Mouse (Mus musculus) fibroblast of lung, adult 2 months (primary cell): Measurements from ENCODE around the gene Actr6.

Experiments
- DNase-seq: peaks from one replicate; pipeline ENCODE4 v3.0.0-alpha.2; 2011; ENCODE audit warnings: low read depth

The Actr6 gene

GRCm38 (mm10) chr10:89732001-89732794 is at the start of gene Actr6:
TSS of gene Actr6 (minus strand) at chr10:89732295.
- peak; percentile 90 for DNase-seq

GRCm38 (mm10) chr10:89776029-89776428 is 43.9 kb upstream of the Actr6 start:
- DNase-seq, result no peak

- no peak for DNase-seq
These were observed 39.8 kb upstream of the Actr6 start for GRCm38 (mm10) chr10:89771894-89772293.

DNA sequence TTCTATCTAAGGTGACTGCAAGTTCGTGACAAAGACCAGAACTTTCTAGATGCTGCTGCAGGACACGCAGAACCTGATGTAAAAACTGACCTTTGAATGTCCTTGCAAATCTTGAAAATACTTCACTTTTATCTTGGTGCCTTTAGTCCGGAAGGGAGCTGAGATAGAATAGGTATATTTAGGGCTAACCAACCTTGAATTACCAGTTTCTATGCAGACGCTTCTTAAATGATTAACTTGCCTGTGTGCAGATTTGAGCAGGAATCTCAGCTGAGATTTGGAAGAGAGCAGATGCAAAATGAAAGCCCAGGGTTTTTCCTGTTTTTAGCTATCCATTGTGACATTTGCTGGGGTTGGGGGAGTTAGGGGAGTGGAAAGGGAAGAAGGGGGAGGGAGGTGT is 37.0 kb upstream of the Actr6 start:
- no peak for DNase-seq

DNA sequence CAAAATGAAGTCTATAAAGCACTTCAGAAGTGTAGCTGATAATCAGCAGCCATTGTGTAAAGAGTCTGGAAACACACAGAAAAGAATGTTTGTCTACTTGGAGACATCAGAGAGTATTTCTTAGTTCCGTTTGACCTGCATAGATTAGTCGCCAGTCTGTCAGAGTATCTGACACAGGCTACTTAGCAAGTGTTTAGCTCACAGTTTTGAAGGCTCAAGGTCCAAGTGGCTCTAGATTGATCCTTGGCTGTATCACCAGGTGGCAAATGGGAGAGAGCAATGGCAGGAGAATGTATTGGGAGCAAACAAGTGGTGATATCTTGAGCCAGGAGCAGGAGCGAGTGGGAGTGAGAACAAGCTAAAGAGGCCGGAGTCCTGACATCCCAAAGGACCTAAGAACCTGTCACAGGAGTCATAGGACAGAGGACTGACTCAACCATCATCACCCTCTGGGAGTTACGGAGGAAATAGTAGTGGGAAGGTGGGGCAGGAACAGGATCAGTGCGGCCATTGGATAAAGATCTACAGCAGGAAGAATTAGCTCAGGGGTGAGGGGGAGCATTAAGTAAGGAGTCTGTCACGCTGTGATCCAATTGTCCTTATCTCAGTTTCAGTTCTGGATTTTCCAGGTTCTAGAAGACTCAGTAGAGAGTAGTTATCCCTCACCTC is 36.4 kb upstream of the Actr6 start:
- DNase-seq, result no peak

DNA sequence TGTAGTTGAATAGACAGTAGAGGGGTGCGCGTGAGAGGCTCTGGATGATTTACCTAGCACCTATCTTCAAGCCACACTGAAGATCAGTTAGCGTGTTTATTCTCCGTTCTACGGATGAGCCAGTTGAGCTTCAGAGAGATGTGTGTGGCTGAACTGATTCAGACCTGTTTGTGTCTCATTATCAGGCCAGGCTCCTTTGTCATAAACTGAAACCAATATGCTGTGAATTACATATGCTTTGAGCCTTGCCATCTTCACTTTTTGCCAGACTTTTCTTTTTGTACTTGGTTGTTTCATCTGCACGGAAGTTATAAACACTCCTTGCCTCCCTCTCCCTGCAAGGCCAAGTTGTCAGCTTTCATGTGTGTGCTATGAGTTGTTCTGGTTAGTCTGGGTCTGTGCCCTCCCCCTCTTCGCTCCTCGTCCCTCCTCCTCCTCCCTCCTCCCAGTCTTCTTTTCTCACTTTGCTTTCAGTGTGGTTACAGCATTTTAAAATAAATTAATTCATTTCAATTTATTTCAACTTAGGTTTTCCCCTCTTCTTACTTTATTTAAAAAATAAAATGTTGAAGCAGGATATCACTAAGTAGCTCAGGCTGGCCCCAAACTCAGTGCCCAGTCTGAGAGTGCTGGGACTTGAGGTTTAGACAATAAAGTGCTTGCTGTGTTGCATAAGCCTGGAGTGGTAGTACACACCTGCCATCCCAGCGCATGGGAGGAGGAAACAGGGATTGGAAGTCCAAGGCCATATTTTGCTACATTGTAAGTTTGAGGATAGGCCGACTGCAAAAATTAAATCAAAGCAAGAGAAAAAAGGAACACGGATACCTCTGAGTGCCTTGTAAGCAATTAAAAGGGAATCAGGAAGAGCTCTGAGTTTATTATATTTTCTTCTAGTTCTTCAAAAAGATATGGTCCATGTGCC is 34.0 kb upstream of the Actr6 start:
- DNase-seq, result no peak

DNA sequence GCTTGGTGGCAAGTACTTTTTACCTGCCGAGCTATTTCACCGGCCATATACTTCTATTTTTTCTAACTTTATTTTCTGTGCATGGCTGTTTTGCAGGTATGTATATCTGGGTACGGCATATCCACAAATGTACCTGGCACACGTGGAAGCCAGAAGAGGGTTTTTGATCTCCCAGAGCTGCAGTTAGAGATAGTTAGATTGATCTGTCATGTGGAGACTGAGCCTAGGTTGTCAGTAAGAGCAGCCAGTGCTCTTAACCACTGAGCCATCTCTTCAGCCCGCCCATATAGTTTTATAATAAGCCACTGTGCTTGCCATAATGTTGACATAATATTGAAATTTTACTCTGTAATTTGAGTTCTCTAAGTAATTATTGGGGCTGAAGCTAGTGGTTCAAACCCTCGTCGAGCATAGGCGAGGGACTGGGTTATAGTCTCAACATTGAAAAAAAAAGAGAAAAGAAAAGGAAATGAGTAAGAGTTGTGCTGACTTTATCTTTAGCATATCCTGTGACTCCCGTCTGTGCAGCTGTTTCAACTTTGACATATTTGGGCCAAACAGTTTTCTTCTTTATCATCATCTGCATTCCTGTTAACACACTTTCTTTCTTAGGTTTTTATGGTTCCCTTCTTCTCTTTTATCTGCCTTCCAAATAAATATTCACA is 32.5 kb upstream of the Actr6 start:
- DNase-seq, result no peak

- DNase-seq, result no peak
These were observed 28.7 kb upstream of the Actr6 start for GRCm38 (mm10) chr10:89760772-89761171.

DNA sequence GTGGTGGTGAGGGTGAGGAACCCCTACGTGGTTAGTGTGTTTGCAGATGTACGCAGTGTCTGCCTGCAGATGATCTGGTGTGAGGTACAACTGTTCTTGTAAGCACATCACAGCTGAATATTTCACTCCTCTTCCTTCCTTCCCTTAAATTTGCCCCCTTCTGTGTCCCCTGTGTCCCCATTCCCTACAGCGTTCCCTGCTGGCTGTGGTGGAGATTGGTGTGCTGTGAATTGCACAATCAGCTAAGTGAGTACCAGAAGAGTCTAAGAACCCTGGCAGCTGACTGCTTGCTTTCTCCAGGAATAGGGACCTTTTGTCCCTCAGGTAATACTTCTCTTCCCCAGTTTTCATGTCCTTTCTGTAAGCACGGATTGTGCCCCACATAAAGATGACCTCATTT is 23.1 kb upstream of the Actr6 start:
- no peak for DNase-seq

GRCm38 (mm10) chr10:89751069-89751468 is 19.0 kb upstream of the Actr6 start:
- no peak for DNase-seq

DNA sequence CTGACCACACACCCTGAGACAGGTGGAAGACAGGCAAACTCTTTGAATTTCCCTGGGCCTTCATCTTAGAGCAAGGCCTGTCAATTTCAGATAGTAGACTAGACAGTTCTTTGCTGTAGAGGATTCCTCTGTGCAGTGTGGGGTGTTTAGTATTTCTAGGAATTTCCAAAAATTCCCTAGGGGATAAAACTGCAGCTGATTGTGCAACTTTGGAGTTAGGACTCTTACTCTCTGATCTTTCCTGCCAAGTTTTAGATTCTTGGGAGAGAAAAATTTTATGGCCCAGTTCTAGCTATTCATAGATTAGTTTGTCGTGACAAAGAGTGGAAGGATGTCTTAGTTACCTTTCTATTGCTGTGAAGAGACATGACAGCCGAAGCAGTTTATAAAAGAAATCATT is 16.5 kb upstream of the Actr6 start:
- DNase-seq, result no peak

GRCm38 (mm10) chr10:89747911-89748310 is 15.8 kb upstream of the Actr6 start:
- no peak for DNase-seq

- DNase-seq, result no peak
These were observed 15.3 kb upstream of the Actr6 start for GRCm38 (mm10) chr10:89747221-89747905.

DNA sequence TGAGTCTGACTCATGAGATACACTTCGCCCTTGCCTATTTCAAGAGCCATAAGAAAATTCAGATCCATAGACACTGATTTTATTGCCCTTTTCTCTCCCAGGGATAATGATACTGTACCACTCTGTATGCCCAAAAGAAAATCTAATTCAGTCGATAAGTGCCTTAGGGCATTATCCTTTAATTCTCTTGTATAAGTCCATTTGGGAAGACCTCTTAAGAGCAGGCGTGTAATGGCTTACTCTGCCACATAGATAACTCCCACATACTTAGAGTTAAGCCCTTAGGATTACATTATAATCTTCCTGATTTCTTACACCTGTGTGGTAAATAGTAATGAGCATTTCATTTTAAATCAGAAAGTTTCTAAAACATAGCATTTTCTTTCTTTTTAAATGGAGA is 14.5 kb upstream of the Actr6 start:
- DNase-seq, result no peak

DNA sequence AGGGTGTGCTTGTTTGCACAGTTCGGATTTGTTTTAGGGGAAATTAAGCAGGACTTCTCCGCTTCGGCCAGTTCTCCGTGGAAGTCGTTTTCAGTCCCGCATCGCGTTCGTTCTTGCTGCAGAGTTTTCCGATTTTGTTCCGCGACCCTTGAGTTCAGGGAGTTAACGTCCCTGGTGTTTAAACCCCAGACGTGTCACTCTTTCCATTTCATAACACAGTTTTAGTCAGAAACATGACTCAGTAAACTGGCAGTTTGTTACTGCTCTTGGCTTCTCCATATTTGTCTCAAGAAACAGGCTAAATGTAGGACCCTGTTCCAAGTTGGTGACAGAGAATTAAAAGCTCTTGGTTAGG is 13.5 kb upstream of the Actr6 start:
- DNase-seq, result no peak

GRCm38 (mm10) chr10:89744871-89745665 is 13.0 kb upstream of the Actr6 start, which contains the start of gene Uhrf1bp1l:
TSS of gene Uhrf1bp1l (plus strand) at chr10:89744991.
- DNase-seq, result peak; percentile 80

- DNase-seq, result no peak
These were observed 12.2 kb upstream of the Actr6 start for GRCm38 (mm10) chr10:89744341-89744740.

GRCm38 (mm10) chr10:89743266-89743665 is 11.2 kb upstream of the Actr6 start:
- no peak for DNase-seq

DNA sequence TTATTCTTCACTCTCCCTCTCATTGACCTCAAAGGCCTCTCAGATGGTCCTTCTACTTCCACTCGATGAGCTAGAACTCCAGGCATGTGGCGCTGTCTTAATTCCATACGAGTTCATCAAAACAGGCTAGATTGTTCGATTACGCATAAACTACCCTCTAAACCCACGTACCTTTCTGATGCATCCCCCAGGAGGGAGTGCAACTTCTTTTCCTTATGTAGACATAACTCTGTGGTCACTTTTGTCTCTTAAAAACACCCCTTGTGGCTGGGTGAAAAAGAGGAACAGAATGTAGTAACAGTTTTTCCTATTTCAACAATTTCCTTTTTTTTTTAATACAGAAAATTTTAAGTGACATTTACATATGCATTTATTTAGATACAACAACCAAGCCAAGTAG is 8.9 kb upstream of the Actr6 start:
- no peak for DNase-seq

DNA sequence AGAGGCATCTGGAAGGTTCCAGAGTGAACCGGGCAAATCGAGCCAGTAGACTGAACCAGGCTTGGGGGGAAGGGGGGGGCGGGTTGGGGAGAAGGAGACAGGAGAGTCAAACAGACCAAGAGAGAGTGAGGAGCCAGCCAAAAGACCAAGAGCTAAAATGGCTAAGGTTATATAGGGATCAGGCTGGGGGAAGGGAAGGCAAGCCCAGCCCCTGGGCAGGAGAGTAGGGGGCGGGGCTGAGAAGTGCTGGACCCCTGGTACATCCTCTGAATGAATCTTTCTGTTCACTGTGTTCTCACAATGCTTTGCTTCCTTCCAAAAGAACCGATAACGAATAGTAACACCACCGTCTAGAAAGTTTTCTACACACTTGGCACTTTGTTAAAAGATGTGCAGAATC is 7.6 kb upstream of the Actr6 start:
- no peak for DNase-seq

DNA sequence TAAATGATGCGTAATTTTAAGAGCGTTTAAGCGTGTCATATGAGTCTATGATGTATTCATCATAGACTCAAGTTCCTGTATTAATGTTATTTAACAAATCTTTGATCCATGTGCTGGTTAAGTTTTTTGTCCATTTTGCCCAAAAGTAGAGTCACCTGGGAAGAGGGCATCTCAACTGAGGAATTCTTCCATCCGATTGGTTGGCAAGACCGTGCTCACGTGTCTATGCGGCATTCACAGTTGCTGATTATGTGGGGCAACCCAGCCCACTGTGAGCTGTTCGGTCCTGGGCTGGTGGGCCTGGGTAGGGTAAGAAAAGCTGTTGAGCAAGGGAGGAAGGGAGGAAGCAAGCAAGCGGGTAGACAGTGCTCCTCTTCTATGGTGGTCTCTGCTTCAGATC is 6.3 kb upstream of the Actr6 start:
- no peak for DNase-seq
